Mouse (Mus musculus) lung, postnatal 0 days (tissue): Measurements from ENCODE around the gene Lnx2. TPM values are rescaled to one million over a fixed set of nuclear protein-coding genes. Genes with fewer than 3 reads are reported as not detected.

Source experiments
- ATAC-seq: fragments of 200-750 bp; cut with Nextera tagmentation; 2 replicates; pipeline ENCODE4 v1.8.0; 2017; ENCODE audit warnings: moderate library complexity
- DNase-seq: peaks from one replicate; pipeline ENCODE4 v3.0.0-alpha.2; 2016; ENCODE audit warnings: low spot score
- H3K27ac ChIP-seq: fragments of 300-500 bp; sonication (generic); 2 replicates; pipeline ENCODE4 v1.5.1; 2014; ENCODE audit warnings: antibody characterized with exemption, mild to moderate bottlenecking, low read length, mixed read lengths
- H3K27me3 ChIP-seq: fragments of 300-500 bp; sonication (generic); replicated peaks from 2 replicates; pipeline ENCODE4 v1.6.1; 2014; ENCODE audit warnings: low read length, mixed read lengths; ENCODE audit not compliant: insufficient read depth
- H3K36me3 ChIP-seq: fragments of 300-500 bp; sonication (generic); 2 replicates; pipeline ENCODE4 v1.6.1; 2014; ENCODE audit warnings: low read length, mixed read lengths; ENCODE audit not compliant: insufficient read depth
- H3K4me1 ChIP-seq: fragments of 300-500 bp; sonication (generic); 2 replicates; pipeline ENCODE4 v1.6.1; 2014; ENCODE audit warnings: antibody characterized with exemption, low read depth, low read length, mixed read lengths; ENCODE audit not compliant: insufficient read depth
- H3K4me2 ChIP-seq: fragments of 300-500 bp; sonication (generic); replicated peaks from 2 replicates; pipeline ENCODE4 v1.6.1; 2014; ENCODE audit warnings: low read depth, mild to moderate bottlenecking, low read length, moderate library complexity, mixed read lengths
- H3K4me3 ChIP-seq: fragments of 300-500 bp; sonication (generic); 2 replicates; pipeline ENCODE4 v1.5.1; 2014; ENCODE audit warnings: low read depth, low read length
- H3K9ac ChIP-seq: fragments of 300-500 bp; sonication (generic); replicated peaks from 2 replicates; pipeline ENCODE4 v1.6.1; 2014; ENCODE audit warnings: low read depth, mild to moderate bottlenecking
- H3K9me3 ChIP-seq: fragments of 300-500 bp; sonication (generic); 2 replicates; pipeline ENCODE4 v1.6.1; 2016; ENCODE audit warnings: low read length, mixed read lengths
- CTCF ChIP-seq: IDR thresholded peaks from 2 replicates; pipeline ENCODE4 v1.5.1; 2016; ENCODE audit warnings: antibody characterized with exemption, mild to moderate bottlenecking
- EP300 ChIP-seq: IDR thresholded peaks from 2 replicates; pipeline ENCODE4 v1.6.1; 2016; ENCODE audit warnings: antibody characterized with exemption, mild to moderate bottlenecking, control low read depth
- WGBS: fragments of 180-500 bp; shearing (Covaris S2); extraction: QIAGEN DNeasy Blood & Tissue Kit; methylation state at CpG from one replicate; pipeline ENCODE4 v1.1.7; 2014; 5-methylcytosine and 5-hydroxymethylcytosine counted together
- polyA plus RNA-seq: library from polyadenylated mRNA; unstranded; fragments of >200 nt; fragmentation: Nextera tagmentation; extraction: Ambion mirVana; gene quantifications from 2 replicates; pipeline ENCODE4 v1.2.1, GENCODE M21; 2015

Gene Lnx2
- polyA plus RNA-seq: 12.4 and 14.5 TPM in 2 replicates

DNA sequence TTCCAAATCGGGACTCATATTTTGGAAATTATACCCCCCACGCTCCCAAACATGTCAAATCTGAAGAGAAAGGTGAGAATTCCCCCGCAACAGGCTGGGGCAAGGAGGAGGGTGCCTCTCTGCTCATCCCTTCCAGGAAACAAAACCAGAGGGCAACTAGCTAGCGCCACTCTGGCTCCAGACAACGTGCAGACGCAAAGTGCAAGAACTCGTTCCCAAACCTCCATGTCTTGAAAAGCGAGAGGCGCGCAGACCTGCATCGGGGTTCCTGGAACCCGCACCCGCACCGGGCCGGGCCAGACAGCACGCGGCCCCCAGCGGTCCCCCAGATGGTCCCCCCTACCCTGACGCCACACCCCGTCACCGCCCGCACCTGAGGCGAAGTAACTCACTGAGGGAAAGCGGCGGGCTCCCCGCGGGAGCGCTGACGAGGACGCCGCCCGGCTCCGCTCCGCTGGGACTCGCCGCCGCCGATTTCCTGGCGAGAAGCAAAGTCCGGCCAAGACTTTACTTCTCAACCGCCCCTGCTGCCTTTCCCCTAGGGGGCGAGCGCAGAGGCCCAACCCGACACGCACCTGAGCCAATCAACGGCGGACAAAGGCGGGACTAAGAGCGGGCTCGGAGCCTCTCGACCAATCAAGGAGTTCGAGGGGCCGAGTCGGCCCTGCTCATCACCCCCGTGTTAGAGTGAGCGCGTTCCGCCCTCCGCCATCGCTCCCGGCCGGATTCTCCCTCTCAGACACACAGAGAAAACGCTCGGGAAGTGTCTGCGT lies at the start of gene Lnx2:
Gene Lnx2, minus strand, starts transcription at position 561 of the 773 bp plus-strand sequence.
- peak; percentile 94 for ATAC-seq
- Histone ChIP-seq H3K9ac (peak within 1 kb of the TSS; percentile 92), H3K27ac (peak within 1 kb of the TSS; percentile 98), H3K27me3 (no peaks in the 10 kb centered on the region), H3K4me3 (peak within 1 kb of the TSS; percentile 93), H3K4me2 (peak within 1 kb of the TSS; percentile 67), H3K36me3 (no peaks in the 10 kb centered on the region), H3K9me3 (no peaks in the 10 kb centered on the region), H3K4me1 (peaks cover 22% of the 10 kb centered on the region; the same call in 1 of the 2 replicates)
- TF ChIP-seq CTCF: peak; percentile 83
- no peak for TF ChIP-seq EP300
- under 1% methylated on average over 60 of the region's 65 CpGs for WGBS
- peak; percentile 99 for DNase-seq

DNA sequence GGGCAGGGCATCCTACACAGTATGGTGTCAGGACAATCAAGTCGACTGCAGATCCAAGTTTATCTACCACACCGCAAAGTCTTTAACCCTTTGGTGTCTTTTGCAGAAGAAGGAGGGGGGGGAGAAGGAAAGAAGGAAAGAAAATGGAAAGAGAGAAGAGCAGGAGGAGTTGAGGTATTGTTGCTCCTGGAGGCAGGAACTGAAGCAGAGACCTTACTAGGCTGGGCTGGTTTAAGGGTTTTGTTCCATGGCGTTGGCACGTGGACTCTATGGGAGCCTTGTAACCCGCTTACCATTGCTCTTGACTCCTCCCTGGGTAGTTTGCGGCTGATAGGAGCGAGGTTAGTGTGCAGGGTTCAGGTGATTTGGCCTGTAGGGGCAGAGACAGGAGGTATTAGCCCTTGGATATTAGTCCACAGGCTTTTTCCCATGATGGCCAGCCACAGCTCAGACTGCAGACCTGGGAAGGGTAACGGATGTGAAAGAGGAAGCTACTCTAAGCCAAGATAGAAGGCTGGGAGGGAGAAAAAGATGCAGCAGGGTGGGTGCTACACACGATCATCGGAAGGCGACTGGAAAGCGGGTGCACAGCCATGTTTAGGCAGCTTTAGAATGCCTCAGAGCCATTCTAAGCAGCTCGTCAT lies 49.3 kb upstream of the Lnx2 start:
- Histone ChIP-seq H3K9me3 (no peaks in the 10 kb centered on the region), H3K4me2 (no peak overlapping the region), H3K4me1 (no peaks in the 10 kb centered on the region), H3K27ac (no peak overlapping the region), H3K4me3 (no peak overlapping the region), H3K36me3 (no peaks in the 10 kb centered on the region), H3K27me3 (no peaks in the 10 kb centered on the region), H3K9ac (no peak overlapping the region)
- no peak for DNase-seq
- TF ChIP-seq EP300 (no peak), CTCF (no peak)
- no peak for ATAC-seq
- 88% methylated on average over 13 of the region's 13 CpGs for WGBS

DNA sequence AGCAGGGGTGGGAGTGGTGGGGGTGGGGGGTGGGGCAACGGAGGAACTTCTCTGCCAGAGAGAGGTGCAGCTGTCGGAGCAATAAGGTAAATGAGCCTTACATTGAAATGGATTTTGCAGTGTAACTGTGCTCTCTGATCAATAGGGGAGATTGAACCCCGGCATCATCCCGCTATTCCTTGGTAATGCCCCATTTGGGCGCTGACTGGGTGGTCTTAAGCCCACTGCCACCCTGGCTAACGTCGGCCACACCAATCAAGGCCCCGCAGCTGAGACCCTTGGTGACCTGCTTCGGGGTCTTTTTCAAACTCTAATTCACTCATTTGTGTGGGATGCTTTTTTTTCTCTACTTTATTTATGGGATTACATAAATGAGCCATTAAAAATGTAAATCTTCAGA lies 48.4 kb upstream of the Lnx2 start:
- H3K36me3 ChIP-seq: no peaks in the 10 kb centered on the region
- no peaks in the 10 kb centered on the region for H3K4me1 ChIP-seq
- DNase-seq (no peak), ATAC-seq (no peak)
- no peaks in the 10 kb centered on the region for H3K9me3 ChIP-seq
- H3K4me3 ChIP-seq: no peak overlapping the region
- TF ChIP-seq CTCF (no peak), EP300 (no peak)
- no peak overlapping the region for H3K9ac ChIP-seq
- H3K4me2 ChIP-seq: no peak overlapping the region
- no peaks in the 10 kb centered on the region for H3K27me3 ChIP-seq
- no peak overlapping the region for H3K27ac ChIP-seq
- 59% methylated on average over 9 of the region's 9 CpGs for WGBS

DNA sequence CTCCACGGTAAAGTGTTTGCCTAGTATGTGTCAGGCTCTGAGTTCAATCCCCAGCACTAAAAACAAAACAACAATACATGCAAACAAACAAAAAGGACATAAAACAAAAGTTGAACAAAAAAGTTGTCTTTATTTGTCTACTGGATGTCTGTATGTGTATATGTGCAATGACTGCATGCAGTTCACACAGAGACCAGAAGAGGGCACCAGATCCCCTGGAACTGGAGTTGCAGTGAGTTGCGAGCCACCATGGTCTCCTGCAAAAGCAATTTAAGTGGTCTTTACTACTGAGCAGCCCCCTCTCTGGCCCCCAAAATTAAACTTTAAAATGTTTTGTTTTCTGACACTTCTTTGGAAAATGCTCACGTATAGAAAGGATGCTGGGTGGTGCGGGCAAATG lies 44.8 kb upstream of the Lnx2 start:
- H3K4me3 ChIP-seq: no peak overlapping the region
- no peak overlapping the region for H3K27ac ChIP-seq
- ATAC-seq (no peak), DNase-seq (no peak)
- no peak overlapping the region for H3K4me2 ChIP-seq
- TF ChIP-seq CTCF: 0 out of 2 replicates have a peak, but pooled peaks have one; percentile 26
- no peak for TF ChIP-seq EP300
- WGBS: 92% methylated on average over 4 of the region's 4 CpGs
- H3K9me3 ChIP-seq: no peaks in the 10 kb centered on the region
- no peak overlapping the region for H3K9ac ChIP-seq
- H3K27me3 ChIP-seq: no peaks in the 10 kb centered on the region
- no peaks in the 10 kb centered on the region for H3K36me3 ChIP-seq
- no peaks in the 10 kb centered on the region for H3K4me1 ChIP-seq

DNA sequence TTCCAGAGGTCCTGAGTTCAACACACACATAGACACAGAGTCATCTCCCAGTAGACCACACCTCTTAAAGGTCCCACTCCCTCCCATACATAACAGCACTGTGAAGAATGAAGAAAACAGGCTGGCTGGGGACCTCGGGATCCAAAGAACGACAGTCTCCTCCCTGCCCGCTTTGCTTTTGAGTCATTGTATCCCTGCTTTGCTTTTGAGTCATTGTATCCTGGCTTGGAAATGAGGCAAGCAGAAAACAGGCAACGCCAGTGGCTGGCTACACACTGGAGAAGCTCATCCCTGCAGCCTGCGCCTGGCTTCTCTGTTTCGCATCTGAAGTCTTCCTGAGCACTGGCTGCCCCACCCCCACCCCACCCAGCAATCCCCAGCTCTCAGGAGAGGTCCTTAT lies 40.6 kb upstream of the Lnx2 start:
- Histone ChIP-seq H3K4me1 (no peaks in the 10 kb centered on the region), H3K27me3 (no peaks in the 10 kb centered on the region), H3K27ac (no peak overlapping the region), H3K36me3 (no peaks in the 10 kb centered on the region), H3K4me3 (no peak overlapping the region), H3K9ac (no peak overlapping the region), H3K9me3 (no peaks in the 10 kb centered on the region), H3K4me2 (no peak overlapping the region)
- DNase-seq: no peak
- no peak for TF ChIP-seq CTCF
- 37% methylated on average over 6 of the region's 6 CpGs for WGBS
- no peak for ATAC-seq

DNA sequence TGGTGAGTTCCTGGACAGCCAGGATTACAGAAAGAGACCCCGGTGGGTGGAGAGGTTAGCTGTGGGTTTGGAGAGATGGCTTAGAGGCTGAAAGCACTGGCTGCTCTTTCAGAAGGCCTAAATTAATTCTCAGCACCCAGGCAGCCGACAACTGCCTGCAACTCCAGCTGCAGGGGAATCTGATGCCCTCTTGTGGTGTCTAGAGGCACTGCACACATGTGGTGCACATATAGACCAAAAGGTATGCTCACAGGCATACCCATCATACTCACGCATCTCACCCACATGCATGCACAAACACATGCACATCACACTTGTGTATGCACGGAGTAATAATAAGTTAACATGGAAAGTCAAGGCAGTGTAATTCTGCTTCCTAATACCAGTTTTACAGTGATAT lies 39.2 kb upstream of the Lnx2 start:
- no peaks in the 10 kb centered on the region for H3K4me1 ChIP-seq
- H3K36me3 ChIP-seq: peaks cover 7% of the 10 kb centered on the region; the same call in 1 of the 2 replicates
- H3K27me3 ChIP-seq: no peaks in the 10 kb centered on the region
- WGBS: 99% methylated on average over 4 of the region's 4 CpGs
- H3K4me3 ChIP-seq: no peak overlapping the region
- DNase-seq: no peak
- H3K9ac ChIP-seq: no peak overlapping the region
- H3K9me3 ChIP-seq: no peaks in the 10 kb centered on the region
- TF ChIP-seq EP300: no peak
- peak; percentile 47 for TF ChIP-seq CTCF
- no peak overlapping the region for H3K27ac ChIP-seq
- H3K4me2 ChIP-seq: no peak overlapping the region
- no peak for ATAC-seq
